Mouse (Mus musculus): Measurements from ENCODE around the gene Sys1. TPM values are rescaled to one million over a fixed set of nuclear protein-coding genes. Genes with fewer than 3 reads are reported as not detected.

Sys1 gene
- polyA plus RNA-seq, 1 experiment from 2014 or later: 59.2 TPM

- ATAC-seq (replicated peaks; ENCODE audit: low FRiP score): no peak
- Histone ChIP-seq H3K9ac (no peak overlapping the region), H3K4me1 (peaks cover 16% of the 10 kb centered on the region), H3K27ac (no peak overlapping the region), H3K27me3 (peaks cover 12% of the 10 kb centered on the region), H3K4me2 (no peak overlapping the region), H3K4me3 (replicated peaks) (no peak overlapping the region), H3K9me3 (replicated peaks) (no peaks in the 10 kb centered on the region), H3K36me3 (no peaks in the 10 kb centered on the region)
- 85% methylated on average over 10 of the region's 10 CpGs for WGBS
These were observed 66.6 kb downstream of the Sys1 start for GRCm38 (mm10) chr2:164523301-164523773.

- Histone ChIP-seq H3K4me3 (replicated peaks) (no peak overlapping the region), H3K4me2 (no peak overlapping the region), H3K4me1 (no peaks in the 10 kb centered on the region), H3K9ac (no peak overlapping the region), H3K27ac (no peak overlapping the region), H3K36me3 (no peaks in the 10 kb centered on the region), H3K9me3 (replicated peaks) (no peaks in the 10 kb centered on the region), H3K27me3 (no peaks in the 10 kb centered on the region)
- 63% methylated on average over 5 of the region's 5 CpGs for WGBS
- no peak for ATAC-seq (replicated peaks; ENCODE audit: low FRiP score)
These were observed 71.8 kb downstream of the Sys1 start for GRCm38 (mm10) chr2:164528557-164528956.

Other genes with a start within 250 kb of the Sys1 start
- gene Wfdc15b, start 235.3 kb upstream of the Sys1 start, polyA plus RNA-seq (2015; fragmentation: Nextera tagmentation; extraction: Ambion mirVana): 70.1 and 91.1 TPM in 2 replicates
- not detected in 2 replicates for gene Svs2, start 218.5 kb upstream of the Sys1 start, polyA plus RNA-seq (2015; fragmentation: Nextera tagmentation; extraction: Ambion mirVana)
- not detected in 2 replicates for gene Svs3b, start 200.3 kb upstream of the Sys1 start, polyA plus RNA-seq (2015; fragmentation: Nextera tagmentation; extraction: Ambion mirVana)
- not detected in 2 replicates for gene Svs4, start 178.5 kb upstream of the Sys1 start, polyA plus RNA-seq (2015; fragmentation: Nextera tagmentation; extraction: Ambion mirVana)
- not detected in 2 replicates for gene Svs3a, start 167.7 kb upstream of the Sys1 start, polyA plus RNA-seq (2015; fragmentation: Nextera tagmentation; extraction: Ambion mirVana)
- gene Svs6, start 140.2 kb upstream of the Sys1 start, polyA plus RNA-seq (2015; fragmentation: Nextera tagmentation; extraction: Ambion mirVana): not detected in 2 replicates
- not detected in 2 replicates for gene Svs5, start 124.2 kb upstream of the Sys1 start, polyA plus RNA-seq (2015; fragmentation: Nextera tagmentation; extraction: Ambion mirVana)
- 2.4 and 2.7 TPM in 2 replicates for gene Slpi, start 67.9 kb upstream of the Sys1 start, polyA plus RNA-seq (2015; fragmentation: Nextera tagmentation; extraction: Ambion mirVana)
- gene Rbpjl, start 53.8 kb upstream of the Sys1 start, polyA plus RNA-seq (2015; fragmentation: Nextera tagmentation; extraction: Ambion mirVana): 0.05 and 0.08 TPM in 2 replicates
- 1.1 and 2.4 TPM in 2 replicates for gene Matn4, start 51.8 kb upstream of the Sys1 start, polyA plus RNA-seq (2015; fragmentation: Nextera tagmentation; extraction: Ambion mirVana)
- gene Sdc4, start 13.1 kb upstream of the Sys1 start, polyA plus RNA-seq (2015; fragmentation: Nextera tagmentation; extraction: Ambion mirVana): 149 and 161 TPM in 2 replicates
- 7.7 and 8.3 TPM in 2 replicates for gene Gm20458, start 4.0 kb downstream of the Sys1 start, polyA plus RNA-seq (2015; fragmentation: Nextera tagmentation; extraction: Ambion mirVana)
- not detected in 2 replicates for gene Trp53tg5, start 16.8 kb downstream of the Sys1 start, polyA plus RNA-seq (2015; fragmentation: Nextera tagmentation; extraction: Ambion mirVana)
- gene Dbndd2, start 29.1 kb downstream of the Sys1 start, polyA plus RNA-seq (2015; fragmentation: Nextera tagmentation; extraction: Ambion mirVana): 13.0 and 14.0 TPM in 2 replicates
- gene Pigt, start 40.6 kb downstream of the Sys1 start, polyA plus RNA-seq (2015; fragmentation: Nextera tagmentation; extraction: Ambion mirVana): 65.1 and 69.6 TPM in 2 replicates
- 329 and 368 TPM in 2 replicates for gene Wfdc2, start 105.4 kb downstream of the Sys1 start, polyA plus RNA-seq (2015; fragmentation: Nextera tagmentation; extraction: Ambion mirVana)
- gene Spint3, start 116.5 kb downstream of the Sys1 start, polyA plus RNA-seq (2015; fragmentation: Nextera tagmentation; extraction: Ambion mirVana): not detected in 2 replicates
- 0.34 TPM in 1 of 2 replicates, not detected in the other for gene Wfdc6a, start 128.5 kb downstream of the Sys1 start, polyA plus RNA-seq (2015; fragmentation: Nextera tagmentation; extraction: Ambion mirVana)
- gene Eppin, start 136.6 kb downstream of the Sys1 start, polyA plus RNA-seq (2015; fragmentation: Nextera tagmentation; extraction: Ambion mirVana): not detected in 2 replicates
- gene Wfdc6b, start 156.6 kb downstream of the Sys1 start, polyA plus RNA-seq (2015; fragmentation: Nextera tagmentation; extraction: Ambion mirVana): not detected in 2 replicates
- not detected in 2 replicates for gene Wfdc8, start 156.7 kb downstream of the Sys1 start, polyA plus RNA-seq (2015; fragmentation: Nextera tagmentation; extraction: Ambion mirVana)
- gene Wfdc16, start 181.8 kb downstream of the Sys1 start, polyA plus RNA-seq (2015; fragmentation: Nextera tagmentation; extraction: Ambion mirVana): not detected in 2 replicates
- 0.41 TPM in 1 of 2 replicates, not detected in the other for gene Wfdc10, start 199.1 kb downstream of the Sys1 start, polyA plus RNA-seq (2015; fragmentation: Nextera tagmentation; extraction: Ambion mirVana)
- not detected in 2 replicates for gene Wfdc9, start 199.6 kb downstream of the Sys1 start, polyA plus RNA-seq (2015; fragmentation: Nextera tagmentation; extraction: Ambion mirVana)
- gene Wfdc11, start 217.1 kb downstream of the Sys1 start, polyA plus RNA-seq (2015; fragmentation: Nextera tagmentation; extraction: Ambion mirVana): not detected in 2 replicates
- gene Wfdc13, start 228.1 kb downstream of the Sys1 start, polyA plus RNA-seq (2015; fragmentation: Nextera tagmentation; extraction: Ambion mirVana): 0.43 and 0.57 TPM in 2 replicates
- 0.65 and 0.76 TPM in 2 replicates for gene Spint4, start 241.5 kb downstream of the Sys1 start, polyA plus RNA-seq (2015; fragmentation: Nextera tagmentation; extraction: Ambion mirVana)

Measured in kidney, embryonic 15.5 days (tissue).